In the genomic region with DNA sequence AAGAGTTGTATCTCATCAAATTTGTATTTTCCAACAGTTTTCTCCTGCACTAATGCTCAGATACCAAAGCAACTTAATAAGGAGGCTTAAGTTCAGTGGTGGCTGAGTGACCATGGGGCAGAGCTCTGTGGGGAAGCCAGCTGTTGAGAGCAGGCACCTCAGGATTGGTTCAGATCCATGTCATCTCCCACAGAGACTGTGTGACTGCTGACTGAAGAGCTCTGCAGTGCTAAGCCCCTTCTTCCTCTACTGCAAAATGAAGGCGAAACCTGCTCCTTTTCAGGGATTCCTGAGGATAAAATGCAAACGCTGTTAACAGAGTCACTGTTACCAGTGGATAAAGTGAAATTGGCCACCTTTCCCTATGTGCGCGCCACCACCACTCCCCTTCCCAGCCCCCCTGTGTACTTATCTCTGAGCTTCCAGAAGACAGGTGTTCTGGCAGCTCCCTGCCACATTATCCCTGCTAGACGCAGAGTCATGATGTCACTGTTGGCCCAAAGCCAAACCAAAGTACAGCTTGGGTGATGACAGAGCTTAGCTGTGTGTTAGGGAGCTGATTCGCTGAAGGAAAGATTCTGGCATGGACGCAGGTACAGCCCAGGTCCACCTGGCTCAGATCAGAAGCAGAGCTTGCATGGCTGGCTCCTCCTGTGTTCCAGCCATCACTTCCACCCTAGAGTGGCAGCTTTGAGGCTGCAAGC, we compare ENCODE assay signal across 8 mouse cellular contexts.
DNase-seq lines count a peak whose midpoint lies in the region; ATAC-seq lines count a peak whose summit lies in the region.

No protein-coding gene starts in this region.

- H3K27me3 ChIP-seq in kidney, embryonic 14.5 days (ENCODE audit: control insufficient read depth, insufficient read depth, low read length) = no peaks in the 10 kb centered on the region
- H3K27me3 ChIP-seq in kidney, embryonic 16.5 days (ENCODE audit: insufficient read depth, low read length) = no peaks in the 10 kb centered on the region
- 0 out of 2 replicates have a peak, but pooled peaks cover 3% of the 10 kb centered on the region for H3K27me3 ChIP-seq in embryonic facial prominence, embryonic 15.5 days
- H3K27me3 ChIP-seq in limb, embryonic 12.5 days = peaks cover 6% of the 10 kb centered on the region
- no peaks in the 10 kb centered on the region for H3K27me3 ChIP-seq in stomach, embryonic 14.5 days (ENCODE audit: control insufficient read depth, insufficient read depth, low read length)

- 0 out of 2 replicates have a peak, but pooled peaks have one; percentile 35 for ATAC-seq in kidney, embryonic 14.5 days (ENCODE audit: low FRiP score, low TSS enrichment)
- ATAC-seq in kidney, embryonic 16.5 days (ENCODE audit: low FRiP score, low TSS enrichment) = no peak
- peak; percentile 70 for ATAC-seq in embryonic facial prominence, embryonic 15.5 days (ENCODE audit: insufficient number of reproducible peaks, low FRiP score, low TSS enrichment, low read depth)
- ATAC-seq in limb, embryonic 12.5 days (ENCODE audit: insufficient number of reproducible peaks, insufficient read depth, low FRiP score, low TSS enrichment, low read depth) = 0 out of 2 replicates have a peak, but pooled peaks have one; percentile 37
- ATAC-seq in stomach, embryonic 14.5 days (ENCODE audit: insufficient number of reproducible peaks, insufficient read depth, low FRiP score, low read depth) = peak; percentile 37; the same call in 1 of the 2 replicates

- no peak overlapping the region for H3K9ac ChIP-seq in kidney, embryonic 14.5 days (ENCODE audit: low read depth, low read length)
- H3K9ac ChIP-seq in kidney, embryonic 16.5 days (replicated peaks; ENCODE audit: low read length) = no peak overlapping the region
- no peak overlapping the region for H3K9ac ChIP-seq in embryonic facial prominence, embryonic 15.5 days
- H3K9ac ChIP-seq in limb, embryonic 12.5 days (replicated peaks) = no peak overlapping the region
- no peak overlapping the region for H3K9ac ChIP-seq in stomach, embryonic 14.5 days (replicated peaks; ENCODE audit: low read depth, low read length)

- H3K4me1 ChIP-seq in kidney, embryonic 14.5 days (ENCODE audit: control insufficient read depth, insufficient read depth, low read length) = no peaks in the 10 kb centered on the region
- no peaks in the 10 kb centered on the region for H3K4me1 ChIP-seq in kidney, embryonic 16.5 days (ENCODE audit: insufficient read depth, low read length)
- peaks cover 12% of the 10 kb centered on the region; the same call in 1 of the 2 replicates for H3K4me1 ChIP-seq in embryonic facial prominence, embryonic 15.5 days
- H3K4me1 ChIP-seq in limb, embryonic 12.5 days (replicated peaks) = peaks cover 22% of the 10 kb centered on the region
- no peaks in the 10 kb centered on the region for H3K4me1 ChIP-seq in stomach, embryonic 14.5 days (ENCODE audit: control insufficient read depth, insufficient read depth, low read length)

- no peaks in the 10 kb centered on the region for H3K36me3 ChIP-seq in kidney, embryonic 14.5 days (ENCODE audit: control insufficient read depth, insufficient read depth, low read length)
- H3K36me3 ChIP-seq in kidney, embryonic 16.5 days (ENCODE audit: insufficient read depth, low read length) = no peaks in the 10 kb centered on the region
- no peaks in the 10 kb centered on the region for H3K36me3 ChIP-seq in embryonic facial prominence, embryonic 15.5 days
- no peaks in the 10 kb centered on the region for H3K36me3 ChIP-seq in limb, embryonic 12.5 days
- no peaks in the 10 kb centered on the region for H3K36me3 ChIP-seq in stomach, embryonic 14.5 days (ENCODE audit: control insufficient read depth, insufficient read depth, low read length)

- peak; percentile 55 for DNase-seq in adrenal gland, postnatal 14 days
- DNase-seq in heart, postnatal 36 days = peak; percentile 10 to 17
- DNase-seq in yolk sac, embryonic 10.5 days (ENCODE audit: low spot score) = no peak

- no peak overlapping the region for H3K4me3 ChIP-seq in kidney, embryonic 14.5 days (ENCODE audit: low read length)
- no peak overlapping the region for H3K4me3 ChIP-seq in kidney, embryonic 16.5 days (ENCODE audit: low read length)
- no peak overlapping the region for H3K4me3 ChIP-seq in embryonic facial prominence, embryonic 15.5 days (replicated peaks)
- H3K4me3 ChIP-seq in limb, embryonic 12.5 days (replicated peaks) = no peak overlapping the region
- no peak overlapping the region for H3K4me3 ChIP-seq in stomach, embryonic 14.5 days (ENCODE audit: low read depth, low read length)

- H3K9me3 ChIP-seq in kidney, embryonic 14.5 days (ENCODE audit: control insufficient read depth, low read length) = no peaks in the 10 kb centered on the region
- no peaks in the 10 kb centered on the region for H3K9me3 ChIP-seq in kidney, embryonic 16.5 days (ENCODE audit: low read length)
- H3K9me3 ChIP-seq in embryonic facial prominence, embryonic 15.5 days (replicated peaks) = no peaks in the 10 kb centered on the region
- no peaks in the 10 kb centered on the region for H3K9me3 ChIP-seq in limb, embryonic 12.5 days
- H3K9me3 ChIP-seq in stomach, embryonic 14.5 days (ENCODE audit: control insufficient read depth, low read depth, low read length) = no peaks in the 10 kb centered on the region

- no peak overlapping the region for H3K27ac ChIP-seq in kidney, embryonic 14.5 days (ENCODE audit: low read depth, low read length)
- H3K27ac ChIP-seq in kidney, embryonic 16.5 days (ENCODE audit: low read length) = no peak overlapping the region
- H3K27ac ChIP-seq in embryonic facial prominence, embryonic 15.5 days (replicated peaks) = no peak overlapping the region
- no peak overlapping the region for H3K27ac ChIP-seq in limb, embryonic 12.5 days
- H3K27ac ChIP-seq in stomach, embryonic 14.5 days (ENCODE audit: low read length) = no peak overlapping the region

- WGBS in kidney, embryonic 14.5 days = 64% methylated on average over 7 of the region's 7 CpGs
- WGBS in kidney, embryonic 16.5 days = 66% methylated on average over 7 of the region's 7 CpGs
- WGBS in embryonic facial prominence, embryonic 15.5 days = 34% methylated on average over 7 of the region's 7 CpGs
- 53% methylated on average over 7 of the region's 7 CpGs for WGBS in limb, embryonic 12.5 days
- WGBS in stomach, embryonic 14.5 days = 41% methylated on average over 7 of the region's 7 CpGs

- intact Hi-C loops in heart, postnatal 36 days (cut with DNase I) = no loop called here

- H3K4me2 ChIP-seq in kidney, embryonic 14.5 days (replicated peaks; ENCODE audit: low read depth, low read length) = no peak overlapping the region
- H3K4me2 ChIP-seq in kidney, embryonic 16.5 days (replicated peaks; ENCODE audit: low read depth, low read length) = no peak overlapping the region
- peak overlapping the region; percentile 4; the same call in 1 of the 2 replicates for H3K4me2 ChIP-seq in embryonic facial prominence, embryonic 15.5 days (replicated peaks)
- no peak overlapping the region for H3K4me2 ChIP-seq in limb, embryonic 12.5 days
- no peak overlapping the region for H3K4me2 ChIP-seq in stomach, embryonic 14.5 days (replicated peaks; ENCODE audit: low read depth, low read length)
